Mouse (Mus musculus) olfactory bulb, adult 2 months (tissue): ENCODE results near the gene Glt8d2. TPM values are rescaled to one million over a fixed set of nuclear protein-coding genes. Genes with fewer than 3 reads are reported as not detected.
A peak's percentile ranks its signal among the peaks of the same experiment; 100 is the strongest.

Experiments used
- H3K27ac ChIP-seq: fragments of 200-500 bp; 2 replicates; pipeline ENCODE4 v1.5.1; 2012; ENCODE audit warnings: low read depth, low read length; ENCODE audit not compliant: insufficient read depth
- H3K4me1 ChIP-seq: fragments of 200-500 bp; 2 replicates; pipeline ENCODE4 v1.6.1; 2012; ENCODE audit warnings: low read length; ENCODE audit not compliant: control insufficient read depth, insufficient read depth
- H3K4me3 ChIP-seq: fragments of 200-500 bp; 2 replicates; pipeline ENCODE4 v1.5.1; 2012; ENCODE audit warnings: mild to moderate bottlenecking, low read depth, low read length, moderate library complexity; ENCODE audit not compliant: insufficient read depth
- CTCF ChIP-seq: fragments of 200-500 bp; IDR thresholded peaks from 2 replicates; pipeline ENCODE4 v1.5.1; 2012; ENCODE audit warnings: low read depth, mild to moderate bottlenecking, low read length, moderate library complexity; ENCODE audit not compliant: insufficient read depth
- POLR2A ChIP-seq: fragments of 200-500 bp; IDR thresholded peaks from 2 replicates; pipeline ENCODE4 v1.6.1; 2012; ENCODE audit warnings: mild to moderate bottlenecking, low read depth, low read length, moderate library complexity; ENCODE audit not compliant: insufficient read depth
- WGBS: fragments of 180-500 bp; shearing (Covaris S2); methylation state at CpG from one replicate; pipeline ENCODE4 v1.1.7; 2018; 5-methylcytosine and 5-hydroxymethylcytosine counted together
- polyA plus RNA-seq: library from polyadenylated mRNA; stranded (reverse); fragments of >200 nt; gene quantifications from 2 replicates; pipeline ENCODE4 v1.2.4, GENCODE M21; 2012; ENCODE audit warnings: low replicate concordance; ENCODE audit not compliant: missing spikeins, insufficient read depth, insufficient read length

Glt8d2 gene
- polyA plus RNA-seq, 1 experiment, result not detected

DNA sequence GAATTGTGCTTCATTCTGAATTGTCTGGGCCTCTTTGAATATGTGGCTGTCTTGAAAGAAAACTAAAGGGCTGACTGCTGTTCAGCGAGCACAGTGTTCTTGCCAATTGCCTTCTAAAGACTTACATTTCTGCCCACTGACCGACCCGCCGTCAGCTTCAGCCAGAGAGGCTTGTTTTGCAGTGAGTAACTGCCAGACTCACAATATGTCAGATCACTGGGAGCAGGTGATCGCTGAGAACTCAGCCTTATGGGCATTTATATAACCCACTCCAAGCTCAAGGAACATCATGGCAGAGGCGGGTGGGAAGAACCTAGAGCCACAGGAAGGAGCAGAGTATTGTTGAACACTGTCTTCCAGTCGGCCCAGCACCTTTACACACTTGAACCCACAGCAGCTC, 8.8 kb downstream of the Glt8d2 start:
- no peak overlapping the region for H3K27ac ChIP-seq
- H3K4me3 ChIP-seq, result no peak overlapping the region
- TF ChIP-seq CTCF (no peak), POLR2A (no peak)
- 56% methylated on average over 7 of the region's 7 CpGs for WGBS
- no peaks in the 10 kb centered on the region for H3K4me1 ChIP-seq

DNA sequence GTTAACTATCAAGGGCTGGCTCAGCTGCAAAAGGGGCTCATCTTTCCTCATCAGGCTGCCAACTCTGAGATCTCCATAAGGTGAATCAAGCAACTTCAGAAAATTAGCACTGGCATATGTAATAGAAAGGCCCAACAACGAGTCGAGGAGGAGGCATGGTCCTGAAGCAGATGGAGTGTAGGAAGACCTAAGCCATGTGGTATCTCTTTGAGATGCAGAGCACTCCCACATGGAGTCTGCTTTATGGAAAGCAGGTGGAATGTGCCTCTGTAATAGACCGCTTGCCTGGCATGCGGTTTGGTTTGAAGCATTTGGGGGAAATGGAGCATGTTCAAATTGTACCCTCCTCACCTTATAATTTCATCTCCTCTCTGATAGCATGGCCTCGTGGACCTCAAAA, 9.7 kb downstream of the Glt8d2 start:
- Histone ChIP-seq H3K27ac (no peak overlapping the region), H3K4me1 (no peaks in the 10 kb centered on the region), H3K4me3 (no peak overlapping the region)
- TF ChIP-seq CTCF (no peak), POLR2A (no peak)
- WGBS, result 76% methylated on average over 5 of the region's 5 CpGs

DNA sequence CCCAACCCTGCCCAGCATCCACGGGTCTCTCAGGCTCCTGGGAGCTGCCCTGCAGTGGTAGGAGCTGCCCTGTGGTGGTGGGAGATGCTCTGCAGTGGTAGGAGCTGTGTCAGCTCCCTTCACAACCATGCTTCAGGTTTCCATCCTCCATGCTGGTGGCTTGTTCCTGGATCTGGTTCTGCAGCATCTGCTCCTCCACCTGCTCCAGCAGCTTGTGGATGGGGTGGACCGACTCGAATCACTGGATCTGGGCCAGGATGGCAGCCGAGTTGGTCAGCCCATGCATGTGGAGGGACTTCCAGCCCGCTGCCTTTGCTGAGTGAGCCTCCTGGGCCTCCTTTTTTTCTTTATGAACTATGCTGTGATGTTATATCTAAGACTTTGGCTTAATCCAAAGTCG, 13.5 kb downstream of the Glt8d2 start:
- no peak for TF ChIP-seq CTCF
- TF ChIP-seq POLR2A, result no peak
- Histone ChIP-seq H3K4me3 (no peak overlapping the region), H3K4me1 (no peaks in the 10 kb centered on the region), H3K27ac (no peak overlapping the region)
- WGBS, result 71% methylated on average over 6 of the region's 6 CpGs

DNA sequence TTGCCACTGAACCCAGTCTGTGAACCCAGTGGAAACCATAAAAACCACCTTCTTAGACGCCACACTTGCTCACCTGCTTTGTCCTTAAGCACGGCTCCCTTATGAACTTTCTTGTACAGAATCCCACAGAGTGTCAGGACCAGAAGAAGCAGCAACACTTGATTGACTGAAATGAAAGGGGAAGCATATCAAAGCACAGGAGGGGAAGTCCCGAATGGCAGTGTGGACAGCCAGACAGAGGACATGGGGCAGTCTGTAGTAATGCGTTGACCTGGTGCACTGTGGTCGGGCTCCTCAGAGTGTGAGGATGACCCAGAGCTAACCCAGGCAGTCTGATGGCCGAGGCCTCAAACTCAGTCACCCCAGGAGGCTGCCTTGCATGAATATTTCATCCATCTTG, 20.2 kb downstream of the Glt8d2 start:
- TF ChIP-seq POLR2A (no peak), CTCF (no peak)
- no peak overlapping the region for H3K4me3 ChIP-seq
- no peak overlapping the region for H3K27ac ChIP-seq
- peaks cover 2% of the 10 kb centered on the region; the same call in 1 of the 2 replicates for H3K4me1 ChIP-seq
- 87% methylated on average over 6 of the region's 6 CpGs for WGBS

DNA sequence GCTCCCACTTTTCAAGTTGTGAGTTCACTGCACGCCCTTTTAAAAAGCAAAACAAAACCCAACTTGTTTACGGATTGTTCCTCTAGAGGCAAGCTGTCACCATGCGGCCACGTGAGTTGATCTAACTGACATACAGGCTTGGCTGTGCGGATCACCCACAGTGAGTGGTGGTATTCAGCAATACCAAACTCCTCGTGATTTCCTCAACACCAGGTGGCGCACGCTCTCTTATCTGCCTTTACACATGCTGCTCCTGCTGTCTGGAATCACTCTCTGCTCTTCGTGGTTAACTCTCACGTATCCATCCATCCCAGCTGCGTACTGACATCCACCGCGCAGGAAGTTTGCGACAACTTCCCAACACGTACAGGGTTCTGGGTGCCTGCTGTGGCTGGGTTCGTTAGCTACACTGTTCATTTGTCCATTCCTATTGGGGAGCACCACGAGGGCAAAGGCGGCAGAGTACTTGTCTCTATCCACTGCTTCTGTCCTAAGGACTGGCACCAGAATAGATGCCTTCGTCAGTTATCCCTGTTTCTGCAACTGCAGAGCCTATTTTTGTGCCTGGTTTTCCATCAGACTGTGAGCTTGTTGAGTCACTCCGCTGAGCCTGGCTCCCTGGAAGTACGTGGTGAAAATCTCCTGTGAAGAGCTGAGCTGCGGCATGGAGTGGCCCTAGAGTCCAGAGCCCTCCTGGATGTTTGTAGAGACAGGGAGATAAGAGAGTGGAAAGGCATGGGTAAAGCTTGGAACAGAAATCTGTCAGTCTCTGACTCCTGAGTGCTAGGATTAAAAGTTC, 23.8 kb downstream of the Glt8d2 start:
- Histone ChIP-seq H3K4me3 (peak overlapping the region; percentile 36), H3K4me1 (peaks cover 2% of the 10 kb centered on the region; the same call in 1 of the 2 replicates), H3K27ac (no peak overlapping the region)
- peak; percentile 60; the same call in 1 of the 2 replicates for TF ChIP-seq CTCF
- no peak for TF ChIP-seq POLR2A
- WGBS, result 14% methylated on average over 22 of the region's 22 CpGs

DNA sequence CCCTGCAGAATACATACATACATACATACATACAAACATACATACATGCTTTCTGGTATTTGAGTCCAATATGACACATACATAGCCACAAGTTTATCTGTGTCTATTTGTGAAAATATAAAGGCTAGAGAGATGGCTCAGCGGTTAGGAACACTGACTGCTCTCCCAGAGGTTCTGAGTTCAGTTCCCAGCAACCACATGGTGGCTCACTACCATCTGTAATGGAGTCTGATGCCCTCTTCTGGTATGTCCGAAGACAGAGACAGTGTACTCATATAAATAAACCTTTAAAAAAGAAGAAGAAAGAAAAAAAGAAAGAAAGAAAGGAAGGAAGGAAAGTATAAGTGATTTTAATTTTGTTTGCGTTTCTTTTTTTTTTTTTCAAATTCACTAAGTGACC, 24.5 kb downstream of the Glt8d2 start:
- no peak for TF ChIP-seq CTCF
- TF ChIP-seq POLR2A, result no peak
- H3K4me3 ChIP-seq, result no peak overlapping the region
- WGBS, result 57% methylated on average over 3 of the region's 3 CpGs
- H3K4me1 ChIP-seq, result peaks cover 2% of the 10 kb centered on the region; the same call in 1 of the 2 replicates
- H3K27ac ChIP-seq, result no peak overlapping the region

DNA sequence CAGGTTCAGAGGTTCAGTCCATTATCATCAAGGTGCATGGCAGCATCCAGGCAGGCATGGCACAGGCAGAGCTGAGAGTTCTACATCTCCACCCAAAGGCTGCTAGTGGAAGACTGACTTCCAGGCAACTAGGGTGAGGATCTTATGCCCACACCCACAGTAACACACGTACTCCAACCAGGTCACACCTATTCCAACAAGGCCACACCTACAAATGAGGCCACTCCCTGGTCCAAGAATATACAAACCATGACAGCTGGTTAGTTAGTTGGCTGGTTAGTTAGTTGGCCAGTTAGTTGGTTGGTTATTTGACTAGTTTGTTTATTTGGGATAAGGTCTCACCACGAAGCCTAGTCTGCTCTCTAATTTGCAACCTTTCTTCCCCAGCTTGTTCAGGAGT, 27.2 kb downstream of the Glt8d2 start:
- no peak overlapping the region for H3K4me3 ChIP-seq
- 89% methylated on average over 2 of the region's 2 CpGs for WGBS
- TF ChIP-seq POLR2A (no peak), CTCF (no peak)
- H3K27ac ChIP-seq, result no peak overlapping the region
- H3K4me1 ChIP-seq, result peaks cover 2% of the 10 kb centered on the region; the same call in 1 of the 2 replicates

DNA sequence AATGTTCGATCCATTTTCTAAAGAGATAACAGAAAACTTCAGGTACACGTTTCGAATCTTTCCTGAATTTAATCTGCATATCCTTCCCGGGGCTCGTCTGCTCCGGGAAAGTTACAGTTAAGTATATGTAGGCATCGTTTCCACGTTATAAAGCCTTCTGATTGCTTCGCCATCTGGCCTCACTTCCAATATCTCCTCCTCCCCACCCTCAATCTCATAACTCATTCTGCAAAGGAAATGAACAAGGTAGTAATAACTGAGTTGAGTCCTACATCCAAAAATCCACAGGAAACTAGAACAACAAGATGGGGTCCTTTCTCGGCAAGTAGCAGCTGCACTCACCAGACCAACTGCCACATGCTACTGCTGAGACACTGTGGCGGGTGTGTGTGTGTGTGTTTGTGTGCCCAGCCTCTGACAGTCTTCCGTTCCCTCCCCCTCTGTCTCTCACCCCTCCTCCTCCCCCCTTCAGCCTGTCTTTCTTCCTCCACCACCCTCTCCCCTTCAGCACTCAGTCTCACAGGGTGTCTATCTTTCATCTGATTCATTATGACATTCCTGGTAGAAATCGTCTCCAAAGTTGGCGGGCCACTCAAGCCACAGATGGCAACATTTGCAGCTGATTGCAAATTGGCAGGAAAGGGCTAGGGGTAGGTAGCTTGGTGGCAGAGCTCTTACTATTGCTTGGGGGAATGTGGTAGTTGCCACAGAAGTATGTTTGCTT, 28.0 kb downstream of the Glt8d2 start:
- Histone ChIP-seq H3K4me3 (no peak overlapping the region), H3K27ac (no peak overlapping the region), H3K4me1 (peaks cover 2% of the 10 kb centered on the region; the same call in 1 of the 2 replicates)
- 73% methylated on average over 14 of the region's 14 CpGs for WGBS
- TF ChIP-seq CTCF (no peak), POLR2A (no peak)

DNA sequence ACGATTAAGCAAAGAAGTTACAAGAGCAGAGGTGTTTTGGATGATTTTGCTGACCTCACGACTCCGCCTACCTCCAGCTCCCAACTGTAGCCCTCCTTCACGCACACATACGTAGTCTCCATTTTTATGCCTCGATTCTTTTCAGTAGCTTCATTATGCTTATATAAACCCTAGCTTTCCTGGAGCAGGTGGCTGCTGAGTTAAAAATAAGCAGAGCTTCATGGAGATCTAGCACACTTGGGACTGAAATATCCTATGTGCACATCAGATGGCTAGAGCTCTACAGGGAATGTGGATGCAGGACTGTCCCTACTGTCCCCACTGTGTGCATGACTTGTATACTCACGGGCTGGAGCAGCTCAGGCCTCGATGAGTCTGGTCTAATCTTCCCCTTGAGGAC, 28.6 kb downstream of the Glt8d2 start:
- Histone ChIP-seq H3K4me1 (peaks cover 2% of the 10 kb centered on the region; the same call in 1 of the 2 replicates), H3K27ac (no peak overlapping the region), H3K4me3 (no peak overlapping the region)
- 62% methylated on average over 8 of the region's 8 CpGs for WGBS
- TF ChIP-seq POLR2A (no peak), CTCF (no peak)
